Mouse (Mus musculus): ENCODE data around the gene Folr1. TPM values are rescaled to one million over a fixed set of nuclear protein-coding genes. Genes with fewer than 3 reads are reported as not detected.

Gene Folr1
- polyA plus RNA-seq, 1 experiment from 2014 or later = 3.2 TPM

GRCm38 (mm10) chr7:101837606-101838471 lies 32.7 kb downstream of the Folr1 start, which contains the start of gene Inppl1:
TSS of gene Inppl1 (minus strand) at chr7:101838229.
- 1% methylated on average over 64 of the region's 64 CpGs for WGBS
- DNase-seq (ENCODE audit: low spot score) (peak; percentile 93), ATAC-seq (ENCODE audit: low FRiP score, low TSS enrichment) (peak; percentile 84)
- peak within 1 kb of the TSS; percentile 87 for H3K4me3 ChIP-seq (ENCODE audit: low read depth, low read length)
- H3K9me3 ChIP-seq (ENCODE audit: control insufficient read depth, low read length) = no peaks in the 10 kb centered on the region
- peak within 1 kb of the TSS; percentile 91 for H3K4me2 ChIP-seq (replicated peaks; ENCODE audit: low read depth)
- H3K4me1 ChIP-seq (replicated peaks; ENCODE audit: control insufficient read depth, insufficient read depth) = peaks cover 7% of the 10 kb centered on the region; the same call in 1 of the 2 replicates
- H3K9ac ChIP-seq (ENCODE audit: low read length) = peak within 1 kb of the TSS; percentile 95
- peaks cover 8% of the 10 kb centered on the region for H3K36me3 ChIP-seq (ENCODE audit: control insufficient read depth, insufficient read depth, low read length)
- no peaks in the 10 kb centered on the region for H3K27me3 ChIP-seq (ENCODE audit: control insufficient read depth, insufficient read depth, low read length)
- TF ChIP-seq EP300 (optimal IDR thresholded peaks at IDR 0.05) (no peak), CTCF (IDR thresholded peaks at IDR 0.05; ENCODE audit: low read depth) (peak; percentile 69)
- H3K27ac ChIP-seq (replicated peaks) = peak within 1 kb of the TSS; percentile 94

GRCm38 (mm10) chr7:101837154-101837605 lies 33.4 kb downstream of the Folr1 start:
- DNase-seq (ENCODE audit: low spot score) = no peak
- peak overlapping the region; percentile 87 for H3K4me3 ChIP-seq (ENCODE audit: low read depth, low read length)
- H3K36me3 ChIP-seq (ENCODE audit: control insufficient read depth, insufficient read depth, low read length) = peaks cover 14% of the 10 kb centered on the region
- H3K27ac ChIP-seq (replicated peaks) = peak overlapping the region; percentile 94
- peaks cover 7% of the 10 kb centered on the region; the same call in 1 of the 2 replicates for H3K4me1 ChIP-seq (replicated peaks; ENCODE audit: control insufficient read depth, insufficient read depth)
- no peaks in the 10 kb centered on the region for H3K9me3 ChIP-seq (ENCODE audit: control insufficient read depth, low read length)
- H3K4me2 ChIP-seq (replicated peaks; ENCODE audit: low read depth) = peak overlapping the region; percentile 91
- TF ChIP-seq CTCF (IDR thresholded peaks at IDR 0.05; ENCODE audit: low read depth) (no peak), EP300 (optimal IDR thresholded peaks at IDR 0.05) (no peak)
- H3K9ac ChIP-seq (ENCODE audit: low read length) = peak overlapping the region; percentile 95
- H3K27me3 ChIP-seq (ENCODE audit: control insufficient read depth, insufficient read depth, low read length) = no peaks in the 10 kb centered on the region
- ATAC-seq (ENCODE audit: low FRiP score, low TSS enrichment) = peak; percentile 12
- WGBS = 0% methylated on average over 20 of the region's 20 CpGs

- Histone ChIP-seq H3K36me3 (ENCODE audit: control insufficient read depth, insufficient read depth, low read length) (peaks cover 19% of the 10 kb centered on the region), H3K9ac (ENCODE audit: low read length) (peak overlapping the region; percentile 95), H3K4me1 (replicated peaks; ENCODE audit: control insufficient read depth, insufficient read depth) (peaks cover 7% of the 10 kb centered on the region; the same call in 1 of the 2 replicates), H3K27me3 (ENCODE audit: control insufficient read depth, insufficient read depth, low read length) (no peaks in the 10 kb centered on the region), H3K4me3 (ENCODE audit: low read depth, low read length) (peak overlapping the region; percentile 87), H3K9me3 (ENCODE audit: control insufficient read depth, low read length) (no peaks in the 10 kb centered on the region), H3K27ac (replicated peaks) (peak overlapping the region; percentile 94), H3K4me2 (replicated peaks; ENCODE audit: low read depth) (peak overlapping the region; percentile 91)
- WGBS = under 1% methylated on average over 49 of the region's 63 CpGs
- DNase-seq (ENCODE audit: low spot score) (peak; percentile 83), ATAC-seq (ENCODE audit: low FRiP score, low TSS enrichment) (peak; percentile 36)
- TF ChIP-seq CTCF (IDR thresholded peaks at IDR 0.05; ENCODE audit: low read depth) (no peak), EP300 (optimal IDR thresholded peaks at IDR 0.05) (no peak)
Measured at GRCm38 (mm10) chr7:101836271-101837153, 34.1 kb downstream of the Folr1 start.

GRCm38 (mm10) chr7:101835457-101836109 lies 35.0 kb downstream of the Folr1 start:
- WGBS = 25% methylated on average over 5 of the region's 5 CpGs
- H3K36me3 ChIP-seq (ENCODE audit: control insufficient read depth, insufficient read depth, low read length) = peaks cover 28% of the 10 kb centered on the region
- TF ChIP-seq EP300 (optimal IDR thresholded peaks at IDR 0.05) = no peak
- TF ChIP-seq CTCF (IDR thresholded peaks at IDR 0.05; ENCODE audit: low read depth) = peak; percentile 46

GRCm38 (mm10) chr7:101834903-101835302 lies 35.7 kb downstream of the Folr1 start:
- peak overlapping the region; percentile 91; the same call in 1 of the 2 replicates for H3K4me2 ChIP-seq (replicated peaks; ENCODE audit: low read depth)
- H3K27ac ChIP-seq (replicated peaks) = no peak overlapping the region
- DNase-seq (ENCODE audit: low spot score) = no peak
- no peaks in the 10 kb centered on the region for H3K27me3 ChIP-seq (ENCODE audit: control insufficient read depth, insufficient read depth, low read length)
- ATAC-seq (ENCODE audit: low FRiP score, low TSS enrichment) = no peak
- 36% methylated on average over 3 of the region's 3 CpGs for WGBS
- TF ChIP-seq EP300 (optimal IDR thresholded peaks at IDR 0.05) (no peak), CTCF (IDR thresholded peaks at IDR 0.05; ENCODE audit: low read depth) (no peak)
- H3K9ac ChIP-seq (ENCODE audit: low read length) = no peak overlapping the region
- H3K4me3 ChIP-seq (ENCODE audit: low read depth, low read length) = no peak overlapping the region
- peaks cover 7% of the 10 kb centered on the region; the same call in 1 of the 2 replicates for H3K4me1 ChIP-seq (replicated peaks; ENCODE audit: control insufficient read depth, insufficient read depth)
- H3K36me3 ChIP-seq (ENCODE audit: control insufficient read depth, insufficient read depth, low read length) = peaks cover 31% of the 10 kb centered on the region
- no peaks in the 10 kb centered on the region for H3K9me3 ChIP-seq (ENCODE audit: control insufficient read depth, low read length)

More at GRCm38 (mm10) chr7:101835457-101836109, 35.0 kb downstream of the Folr1 start:
- H3K4me1 ChIP-seq (replicated peaks; ENCODE audit: control insufficient read depth, insufficient read depth) = peaks cover 7% of the 10 kb centered on the region; the same call in 1 of the 2 replicates
- H3K4me2 ChIP-seq (replicated peaks; ENCODE audit: low read depth) = peak overlapping the region; percentile 91
- H3K27me3 ChIP-seq (ENCODE audit: control insufficient read depth, insufficient read depth, low read length) = no peaks in the 10 kb centered on the region
- H3K9ac ChIP-seq (ENCODE audit: low read length) = peak overlapping the region; percentile 95; the same call in 1 of the 2 replicates
- no peaks in the 10 kb centered on the region for H3K9me3 ChIP-seq (ENCODE audit: control insufficient read depth, low read length)
- H3K27ac ChIP-seq (replicated peaks) = peak overlapping the region; percentile 94
- ATAC-seq (ENCODE audit: low FRiP score, low TSS enrichment) (no peak), DNase-seq (ENCODE audit: low spot score) (no peak)
- peak overlapping the region; percentile 87 for H3K4me3 ChIP-seq (ENCODE audit: low read depth, low read length)

Data from stomach, postnatal 0 days (tissue).